Mouse (Mus musculus) stomach, adult 2 months (tissue): ENCODE measurements around the gene Spag16. TPM values are rescaled to one million over a fixed set of nuclear protein-coding genes. Genes with fewer than 3 reads are reported as not detected.

ENCODE experiments used
- polyA plus RNA-seq: library from polyadenylated mRNA; depleted of rRNA; stranded (reverse); fragments of >200 nt; gene quantifications from 2 replicates; pipeline ENCODE4 v1.2.3, GENCODE M21; 2012; rRNA removed

Gene Spag16
- polyA plus RNA-seq, result not detected in 2 replicates

DNA sequence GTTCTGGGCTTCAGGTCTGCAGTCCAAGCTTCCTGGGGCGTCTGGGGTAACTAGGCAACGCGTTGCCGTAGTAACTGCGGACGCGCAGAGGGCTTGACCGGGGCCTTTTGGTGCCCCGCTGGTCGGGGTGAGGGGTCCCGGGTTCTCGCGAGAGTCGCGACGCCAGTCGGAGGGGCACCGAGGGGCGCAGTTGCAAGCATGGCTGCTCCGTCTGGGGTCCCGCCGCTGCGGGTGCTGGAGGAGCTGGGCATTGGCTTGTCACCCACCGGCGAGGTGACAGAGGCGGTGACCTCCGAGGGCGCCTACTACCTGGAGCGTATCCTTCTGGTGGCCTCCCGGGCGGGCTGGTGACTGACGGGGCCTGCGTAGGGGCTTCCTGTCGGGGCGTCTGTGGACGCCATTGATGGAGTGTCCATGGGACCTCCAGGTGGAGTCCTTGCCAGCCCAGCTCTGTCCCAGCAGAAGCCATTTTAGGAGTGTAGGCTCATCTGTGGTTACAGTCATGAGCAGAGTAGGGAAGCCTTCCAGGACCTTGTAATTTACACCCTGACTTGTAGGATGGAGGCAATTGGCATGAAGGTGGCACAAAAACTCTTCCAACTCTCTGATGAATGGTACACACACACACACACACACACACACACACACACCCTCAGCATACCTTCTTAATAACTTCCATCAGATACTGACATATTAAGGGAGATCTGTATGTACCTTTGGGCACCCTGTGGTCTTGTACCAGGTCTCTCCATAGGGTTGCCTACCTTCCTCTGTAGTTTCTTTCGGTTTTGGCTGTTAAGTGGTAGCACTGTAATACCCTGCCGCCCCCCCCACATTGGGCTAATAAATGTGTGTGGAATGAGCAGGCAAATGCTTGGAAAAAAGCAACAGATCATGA, at the start of gene Spag16:
TSS of gene Spag16 (plus strand) at position 165 of the 898 bp plus-strand sequence.

DNA sequence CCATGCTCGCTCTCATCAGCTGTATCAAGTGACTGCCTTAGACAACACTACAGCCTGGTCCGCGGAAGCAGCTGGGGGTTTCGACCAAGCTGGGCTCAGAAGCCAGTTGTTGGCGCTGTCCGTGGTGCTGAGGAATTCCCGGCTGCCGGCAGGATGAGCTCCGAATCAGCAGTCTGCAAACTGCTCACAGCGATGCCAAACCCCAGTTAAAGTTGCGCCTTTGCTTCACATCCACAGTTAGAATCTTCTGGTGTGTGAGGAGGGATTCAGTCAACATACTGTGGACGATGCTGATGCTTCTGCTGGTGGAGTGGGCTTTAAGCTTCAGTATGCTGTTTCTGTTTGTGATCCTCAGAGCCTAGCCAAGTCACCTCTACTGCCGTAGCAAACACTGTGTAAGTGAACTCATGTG, 898.9 kb downstream of the Spag16 start, which contains the start of gene Vwc2l:
TSS of gene Vwc2l (plus strand) at position 61 of the 412 bp plus-strand sequence.

Other genes starting within 250 kb of the Spag16 start
- gene Ikzf2, start 139.7 kb upstream of the Spag16 start, polyA plus RNA-seq, result 0.12 and 0.14 TPM in 2 replicates